In genomic region chr9:97953746-97954359, GRCm38 (mm10) we compare ENCODE assay signal across 24 mouse cellular contexts.
DNase-seq lines count a peak whose midpoint lies in the region; ATAC-seq and TF ChIP-seq lines count a peak whose summit lies in the region.
"Had no signal": no experiment of that assay in that cellular context is flagged by ENCODE, and none has a peak within 500 bp of the region (broad histone marks: within the 10 kb centered on the region; RNA-seq: fewer than 3 reads in every experiment).

No protein-coding gene starts in this region.

- no peak overlapping the region for H3K9ac ChIP-seq in lung, embryonic 16.5 days (ENCODE audit: low read length)
- H3K9ac ChIP-seq: embryonic facial prominence, embryonic 13.5 days; forebrain, embryonic 12.5 days; heart, embryonic 15.5 days; hindbrain, embryonic 15.5 days had no signal

- H3K4me3 ChIP-seq in left cerebral cortex, adult 2 months = no peak overlapping the region
- no peak overlapping the region for H3K4me3 ChIP-seq in lung, embryonic 16.5 days (ENCODE audit: low read length)
- H3K4me3 ChIP-seq: embryonic facial prominence, embryonic 13.5 days; forebrain, embryonic 12.5 days; heart, embryonic 10.5 days; heart, embryonic 15.5 days; hindbrain, embryonic 15.5 days had no signal

- no peaks in the 10 kb centered on the region for H3K27me3 ChIP-seq in lung, embryonic 16.5 days (ENCODE audit: control insufficient read depth, insufficient read depth, low read depth, low read length)
- H3K27me3 ChIP-seq: CH12.LX; embryonic facial prominence, embryonic 13.5 days; forebrain, embryonic 12.5 days; heart, embryonic 15.5 days; hindbrain, embryonic 15.5 days; Patski had no signal

- no peaks in the 10 kb centered on the region for H3K9me3 ChIP-seq in lung, embryonic 16.5 days (ENCODE audit: control insufficient read depth, low read length)
- H3K9me3 ChIP-seq: embryonic facial prominence, embryonic 13.5 days; forebrain, embryonic 12.5 days; heart, embryonic 10.5 days; heart, embryonic 15.5 days; hindbrain, embryonic 15.5 days had no signal

- no peak for TF ChIP-seq CTCF in left cerebral cortex, adult 2 months (IDR thresholded peaks at IDR 0.05)

- intact Hi-C loops in heart, postnatal 25 days (cut with DNase I) = no loop called here
- intact Hi-C loops in left cerebral cortex, adult 2 months (cut with DNase I) = loop anchor here (1.0 kb wide), 1 partner anchor 64 kb away; no protein-coding TSS in a partner anchor
- intact Hi-C loops in left cerebral cortex, postnatal 4 days (cut with DNase I) = no loop called here

- peak; percentile 61 for ATAC-seq in lung, embryonic 16.5 days (ENCODE audit: low read depth)
- ATAC-seq: activated CD4-positive, CD25-positive, alpha-beta regulatory T cell, adult 4 months; forebrain, embryonic 16.5 days; Patski had no signal

- 47% methylated on average over 8 of the region's 8 CpGs for WGBS in lung, embryonic 16.5 days

- DNase-seq in heart, adult 11 months = peak; percentile 84
- DNase-seq in heart, postnatal 25 days (ENCODE audit: low spot score) = no peak
- no peak for DNase-seq in left cerebral cortex, adult 2 months (ENCODE audit: extremely low spot score in 1 of 2, low spot score in 2 of 2)
- DNase-seq in left cerebral cortex, postnatal 4 days = no peak
- DNase-seq in lung, postnatal 25 days (ENCODE audit: low spot score) = no peak
- DNase-seq in brain, adult 2 months (ENCODE audit: low read depth, low spot score) = peak; percentile 63
- DNase-seq in B cell, adult 2 months = no peak
- DNase-seq: adrenal gland, postnatal 14 days; cerebellum, adult 18-20 months; cerebellum, adult 9-11 months; cerebellum, postnatal 36 days; gastrocnemius, postnatal 36 days; heart, adult 18-20 months; heart, postnatal 36 days had no signal

- H3K36me3 ChIP-seq in lung, embryonic 16.5 days (ENCODE audit: control insufficient read depth, insufficient read depth, low read length) = no peaks in the 10 kb centered on the region
- H3K36me3 ChIP-seq: embryonic facial prominence, embryonic 13.5 days; forebrain, embryonic 12.5 days; heart, embryonic 10.5 days; heart, embryonic 15.5 days; hindbrain, embryonic 15.5 days had no signal

- 0 out of 2 replicates have a peak, but pooled peaks cover 2% of the 10 kb centered on the region for H3K4me1 ChIP-seq in lung, embryonic 16.5 days (replicated peaks; ENCODE audit: control insufficient read depth, insufficient read depth, low read length)
- H3K4me1 ChIP-seq: forebrain, embryonic 12.5 days; heart, embryonic 10.5 days; heart, embryonic 15.5 days had no signal

- peak overlapping the region; percentile 55; the same call in 1 of the 2 replicates for H3K27ac ChIP-seq in left cerebral cortex, adult 2 months
- no peak overlapping the region for H3K27ac ChIP-seq in lung, embryonic 16.5 days (ENCODE audit: low read length)
- H3K27ac ChIP-seq: embryonic facial prominence, embryonic 13.5 days; forebrain, embryonic 12.5 days; heart, embryonic 10.5 days; heart, embryonic 15.5 days; hindbrain, embryonic 15.5 days had no signal

- H3K4me2 ChIP-seq in lung, embryonic 16.5 days (ENCODE audit: low read depth, low read length) = no peak overlapping the region
- H3K4me2 ChIP-seq: embryonic facial prominence, embryonic 13.5 days; forebrain, embryonic 12.5 days; heart, embryonic 15.5 days; hindbrain, embryonic 15.5 days had no signal

Comparison
In these comparisons a context has a peak if more than half of its experiments do, and no peak if none do; other contexts are left out.
1. DNase-seq: peak in heart, adult 11 months (single experiment) and brain, adult 2 months (single experiment); none in heart, postnatal 25 days (single experiment), left cerebral cortex, adult 2 months (0 of 2), left cerebral cortex, postnatal 4 days (single experiment), lung, postnatal 25 days (single experiment) and B cell, adult 2 months (0 of 2).